Mouse (Mus musculus) kidney, postnatal 10 days (tissue): ENCODE data around the gene Pdik1l.

Experiments used
- DNase-seq: peaks from one replicate; pipeline ENCODE4 v3.0.0; 2021; ENCODE audit warnings: mixed read lengths

Pdik1l gene

DNA sequence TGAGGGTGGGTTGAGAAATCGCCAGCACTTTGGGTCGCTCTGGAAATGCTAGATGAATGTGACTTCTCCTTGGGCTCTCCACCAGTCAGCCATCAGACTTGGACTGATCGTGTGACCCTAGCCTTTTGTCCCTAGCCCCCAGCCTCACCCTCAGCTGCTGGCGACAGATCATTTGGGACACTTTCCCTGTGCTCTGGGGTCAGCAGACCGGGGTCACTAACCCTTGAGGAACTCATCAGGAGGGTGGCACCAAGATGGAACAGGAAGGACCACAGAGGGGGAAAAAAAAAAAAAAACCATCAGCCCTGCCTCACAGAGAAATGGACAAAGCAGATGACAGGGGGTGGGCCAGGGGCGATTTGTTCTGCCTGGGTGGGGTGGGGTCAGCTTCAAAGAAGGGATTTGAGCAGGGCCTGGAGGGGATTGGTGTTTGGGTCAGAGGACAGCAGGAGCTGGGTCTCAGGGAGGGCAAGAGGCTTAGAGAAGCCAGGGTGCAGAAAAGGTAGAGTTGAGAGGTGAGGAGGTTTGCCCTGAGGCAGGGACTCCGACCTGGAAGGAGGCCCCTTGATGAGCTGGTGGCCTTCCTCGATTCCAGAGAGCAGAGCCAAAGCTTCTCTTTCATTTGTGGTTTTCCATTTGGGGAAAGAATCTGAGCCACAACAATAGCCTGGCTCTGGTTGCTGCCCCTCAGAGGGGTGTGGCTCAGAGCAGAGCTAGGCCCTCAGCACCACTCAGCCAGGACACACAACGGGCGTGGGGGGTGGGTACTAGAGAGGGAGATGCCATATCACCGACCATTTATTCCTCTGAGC lies 30.3 kb downstream of the Pdik1l start:
- no peak for DNase-seq

DNA sequence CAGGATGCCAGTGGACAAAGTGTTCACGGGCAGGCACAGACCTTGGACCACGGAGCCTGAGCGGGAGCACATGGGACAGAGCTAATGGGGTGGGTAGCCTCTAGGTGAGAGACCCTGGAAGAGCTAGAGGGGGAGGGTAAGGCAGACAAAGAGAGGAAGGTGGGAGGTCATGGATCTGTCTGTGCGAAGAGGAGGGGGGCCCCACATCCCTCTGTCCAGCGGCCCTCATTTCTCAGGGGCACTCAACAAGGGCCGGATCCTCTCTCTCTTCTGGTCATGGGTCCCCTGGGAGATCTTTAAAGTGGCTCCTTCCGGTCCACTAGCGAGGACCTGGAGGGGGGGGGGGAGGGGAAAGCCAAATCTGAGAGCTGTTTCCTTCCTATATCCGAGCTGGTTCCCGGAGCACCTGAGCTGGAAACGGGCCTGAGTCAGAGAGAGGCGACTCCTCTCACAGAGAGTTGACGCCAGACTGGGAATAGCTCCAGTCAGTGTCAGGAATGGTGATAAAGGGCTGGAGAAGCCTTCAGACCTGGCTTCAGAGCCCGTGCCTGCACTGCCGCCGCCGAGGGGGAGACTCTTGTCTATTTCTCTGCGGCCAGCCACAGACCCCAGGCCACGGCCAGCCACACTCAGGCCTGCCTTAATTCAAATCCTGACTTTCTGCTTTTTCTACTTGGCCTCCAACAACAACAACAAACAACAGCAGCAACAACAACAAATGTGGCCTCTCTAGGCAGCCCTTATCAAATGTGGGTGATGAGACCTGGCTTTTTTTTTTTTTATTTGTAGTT lies 31.1 kb downstream of the Pdik1l start:
- DNase-seq = peak; percentile 70

DNA sequence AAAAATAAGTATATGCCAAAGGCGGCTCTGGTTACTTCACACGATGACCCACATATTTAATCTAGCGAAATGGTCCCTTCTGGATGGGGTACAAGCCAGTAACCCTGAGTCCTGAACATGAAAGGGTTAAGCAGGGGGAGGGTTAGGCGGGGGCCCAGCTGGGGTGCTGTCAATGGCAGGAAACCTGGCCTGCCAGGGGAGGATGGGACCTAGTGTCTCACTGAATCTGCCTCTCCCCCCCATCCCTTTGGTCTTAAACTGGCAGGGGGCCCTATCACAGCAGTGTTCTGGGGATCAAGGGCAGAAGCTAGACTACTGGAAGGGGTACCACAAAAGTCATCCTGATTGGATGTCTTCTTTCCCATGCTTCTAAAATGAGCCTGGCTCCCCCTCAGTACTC lies 31.8 kb downstream of the Pdik1l start:
- peak; percentile 62 for DNase-seq

DNA sequence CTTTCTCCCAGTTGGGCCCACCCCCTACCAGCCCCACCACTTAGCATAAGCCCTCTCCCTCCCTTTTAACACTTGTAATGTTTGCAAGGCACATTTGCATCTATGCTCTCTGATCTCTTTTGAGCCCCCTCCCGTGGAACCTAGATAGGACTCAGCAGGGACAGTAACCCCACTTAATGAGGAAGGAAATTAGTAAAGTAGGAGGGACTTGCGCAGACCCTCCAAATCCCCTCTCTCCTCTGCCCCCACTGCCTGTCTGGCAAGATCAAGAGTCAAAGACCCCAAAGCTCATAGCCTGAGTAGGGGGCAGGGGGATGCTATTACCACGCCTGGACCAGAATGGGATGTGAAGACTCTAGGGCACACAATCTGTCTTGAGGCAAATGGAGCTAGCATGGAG lies 32.9 kb downstream of the Pdik1l start:
- DNase-seq = no peak

DNA sequence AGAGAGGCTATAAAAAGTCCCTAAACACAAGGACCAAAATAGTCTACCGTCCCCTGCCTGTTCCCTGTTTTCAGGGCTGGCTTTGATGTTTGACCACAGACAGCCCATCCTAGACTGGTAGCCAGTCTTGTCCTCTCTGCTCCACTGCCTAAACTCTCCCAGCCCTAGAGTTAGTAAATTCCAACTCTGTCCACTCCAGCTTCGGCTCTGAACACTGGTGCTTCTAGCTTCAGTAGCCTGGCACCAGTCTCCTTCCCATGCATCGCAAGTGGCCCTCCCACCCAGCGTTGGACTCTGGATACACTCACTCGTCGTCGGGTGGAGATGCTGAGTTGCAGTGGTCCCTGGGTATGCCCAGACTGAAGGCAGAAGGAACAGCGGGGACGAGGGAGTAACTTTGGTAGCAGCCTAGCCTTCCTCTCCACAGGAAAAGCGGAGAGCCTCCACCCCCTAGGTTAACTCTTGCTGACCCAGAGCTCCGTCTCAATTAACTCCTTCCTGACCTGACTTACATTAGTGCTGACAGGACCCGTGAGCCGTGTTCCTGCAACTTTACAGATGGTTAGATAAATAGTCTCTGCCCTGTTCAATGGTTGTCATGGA lies 33.9 kb downstream of the Pdik1l start, which contains the start of gene Grrp1:
Gene Grrp1 (minus strand): TSS at position 385 of the 603 bp plus-strand sequence.
- DNase-seq = peak; percentile 66

DNA sequence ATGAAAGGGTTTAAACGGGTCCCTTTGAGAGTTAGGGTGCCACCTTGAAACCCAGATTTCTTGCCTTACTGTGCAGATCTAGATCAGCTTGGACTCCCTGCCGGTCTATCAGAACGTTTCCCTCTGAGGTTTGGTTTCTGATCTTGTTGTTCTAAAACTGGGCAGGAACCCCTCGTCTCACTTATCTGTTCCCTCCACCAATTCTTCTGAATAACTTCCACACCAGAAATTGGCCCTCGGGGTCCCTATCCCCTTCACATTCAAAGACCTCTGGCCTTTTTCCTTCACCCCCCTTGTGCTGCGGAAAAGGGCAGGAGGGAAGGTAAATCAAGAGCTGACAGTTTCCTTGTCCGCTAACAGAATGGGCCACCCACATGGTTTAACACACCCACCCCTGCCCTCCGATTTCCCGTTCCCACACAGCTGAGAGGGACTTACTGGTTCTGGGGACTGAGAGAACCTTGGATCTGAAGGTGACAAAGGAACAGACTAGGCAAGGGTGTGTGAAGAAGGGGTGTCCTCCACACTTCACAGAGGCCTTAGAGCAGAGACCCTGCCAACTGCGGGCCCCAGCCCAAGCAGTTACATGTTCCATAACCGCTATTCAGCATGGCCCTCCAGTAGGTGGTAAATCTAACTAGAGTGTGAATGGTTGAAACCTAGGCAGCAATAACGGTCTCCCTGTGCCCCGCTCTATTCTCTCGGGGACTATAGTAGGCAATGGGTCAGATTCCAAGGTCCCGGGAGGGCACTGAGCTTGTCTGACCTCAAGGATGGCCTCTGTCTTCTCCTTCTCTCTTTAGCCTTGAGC lies 34.6 kb downstream of the Pdik1l start:
- DNase-seq = peak; percentile 60

DNA sequence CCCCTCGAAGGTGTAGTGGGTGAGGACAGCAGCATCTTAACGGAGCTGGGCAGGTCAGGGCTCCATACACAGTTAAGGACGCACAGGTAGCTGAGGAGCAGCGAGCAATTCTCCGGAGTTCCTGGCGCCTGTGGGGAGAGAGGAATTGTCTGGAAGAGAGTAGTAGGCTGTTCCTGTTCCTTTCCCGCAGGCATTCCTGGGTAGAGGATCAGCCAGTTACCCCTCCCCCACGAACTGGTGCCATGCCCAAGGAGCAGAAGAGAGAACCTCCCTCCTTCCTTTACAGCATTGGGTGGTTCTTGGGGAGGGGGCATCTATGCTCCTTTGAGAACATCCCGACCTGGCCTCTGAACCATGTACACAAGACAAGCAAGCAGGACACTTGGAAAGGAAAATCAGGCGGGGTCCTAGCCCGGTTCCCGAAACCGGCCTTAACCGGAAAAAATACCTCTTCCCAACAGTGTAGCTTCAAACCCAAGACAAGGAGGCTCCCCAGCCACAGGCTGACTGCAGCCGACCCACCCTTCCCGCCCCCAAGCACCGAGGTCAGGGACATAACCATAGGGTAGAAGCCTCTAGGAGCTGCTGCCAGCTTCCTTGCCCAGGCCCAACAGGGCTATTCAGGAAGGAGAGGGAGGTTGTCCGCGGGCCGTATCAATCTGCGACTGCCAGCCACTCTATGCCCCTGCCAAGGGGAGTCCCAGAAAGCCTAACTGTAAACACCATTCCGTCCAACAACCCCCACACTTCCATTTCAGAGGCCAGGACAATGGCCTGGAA lies 35.4 kb downstream of the Pdik1l start:
- DNase-seq = peak; percentile 64

DNA sequence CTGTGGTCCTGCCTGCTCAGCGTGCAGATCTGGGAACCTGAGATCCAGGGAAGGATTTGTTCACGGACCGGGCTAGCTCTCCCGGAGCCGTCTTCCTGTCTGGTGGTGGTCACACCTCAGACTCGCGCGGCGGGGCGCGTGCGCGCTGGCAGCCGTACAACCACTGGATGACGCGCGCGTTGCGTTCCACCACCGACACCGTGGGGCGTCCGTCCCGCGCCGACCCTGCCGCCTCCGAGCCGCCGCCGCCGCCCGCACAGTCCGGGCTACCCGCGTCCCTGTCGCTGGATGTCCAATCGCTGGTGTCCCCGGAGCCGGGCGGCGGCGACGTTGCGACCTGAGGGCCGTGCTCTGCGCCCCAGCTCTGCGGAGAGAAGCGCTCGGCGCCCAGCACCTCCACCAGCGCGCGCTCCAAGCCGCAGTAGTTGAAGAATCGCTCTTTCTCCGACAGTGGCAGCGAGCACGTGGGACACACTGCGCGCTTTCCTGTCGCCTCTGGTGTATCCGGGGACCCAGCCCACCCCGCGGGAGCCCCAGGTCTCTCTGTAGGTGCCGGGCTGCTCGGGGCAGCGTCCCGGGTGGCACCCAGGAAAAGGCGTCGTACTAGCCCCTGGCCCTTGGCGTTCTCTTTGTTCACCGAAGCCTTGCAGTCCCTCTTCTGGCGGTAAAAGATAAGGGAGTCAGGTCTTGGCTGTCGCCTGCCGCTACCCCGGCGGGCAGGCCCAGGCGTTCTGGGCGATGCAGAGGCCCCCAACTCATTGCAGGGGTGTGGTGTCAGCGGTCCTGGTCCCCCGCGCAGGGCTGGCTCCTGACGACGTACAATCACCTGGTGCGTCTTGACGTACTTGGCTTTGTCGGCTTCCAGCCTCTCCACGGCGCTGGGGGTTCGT lies 36.2 kb downstream of the Pdik1l start:
- DNase-seq = peak; percentile 64

DNA sequence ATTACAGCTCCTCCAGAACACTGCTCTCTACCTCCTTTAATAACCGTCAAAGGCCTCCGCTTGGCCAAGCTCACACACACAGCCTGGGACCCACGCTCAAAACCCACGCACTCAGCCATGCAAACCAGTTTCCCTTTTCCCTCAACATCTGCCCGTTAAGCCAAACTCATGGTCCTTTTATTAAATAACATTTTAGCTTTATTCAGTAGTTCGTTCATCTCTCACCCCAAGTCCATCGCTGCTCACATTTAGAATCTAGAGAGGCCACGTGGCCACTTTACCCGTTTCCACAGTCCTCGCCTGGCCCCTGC lies 36.8 kb downstream of the Pdik1l start:
- DNase-seq = no peak

DNA sequence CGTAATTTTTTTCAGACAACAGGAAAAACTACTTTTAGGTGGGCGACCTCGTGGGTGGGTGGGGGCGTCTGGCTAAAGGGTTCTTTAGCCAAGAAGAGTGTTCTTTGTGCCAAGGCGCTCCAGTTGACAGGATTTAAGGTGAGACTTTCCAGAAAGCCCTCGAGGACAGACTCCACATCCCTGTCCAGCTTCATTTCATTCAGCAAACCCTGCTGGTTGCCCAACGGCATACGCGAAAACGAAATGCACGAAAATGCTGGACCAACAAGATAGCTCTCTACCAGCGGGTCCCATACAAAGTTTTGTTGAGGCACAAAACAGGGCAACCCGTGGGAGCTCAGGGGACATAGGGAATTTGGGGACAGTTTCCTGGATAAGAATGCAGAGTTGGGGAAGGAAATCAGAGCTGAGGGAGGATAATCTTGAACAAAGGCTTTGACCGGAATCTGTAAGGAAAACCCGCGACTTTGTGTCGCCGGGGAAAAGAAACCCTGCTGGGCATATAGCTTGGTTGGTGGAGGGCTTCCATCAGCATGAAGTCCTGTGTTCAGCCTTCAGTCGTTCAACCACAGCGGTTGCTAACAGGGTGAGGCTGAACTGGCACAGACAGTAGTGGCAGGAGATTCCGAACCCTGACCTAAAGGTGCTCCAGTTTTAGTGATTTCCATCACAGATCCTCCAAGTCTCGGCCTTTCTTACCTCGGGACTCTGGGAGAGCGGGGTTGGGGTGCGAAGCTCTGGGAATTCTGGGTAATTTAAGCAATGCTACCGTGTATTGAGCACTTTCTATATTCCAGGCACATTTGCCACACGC lies 37.4 kb downstream of the Pdik1l start:
- no peak for DNase-seq

DNA sequence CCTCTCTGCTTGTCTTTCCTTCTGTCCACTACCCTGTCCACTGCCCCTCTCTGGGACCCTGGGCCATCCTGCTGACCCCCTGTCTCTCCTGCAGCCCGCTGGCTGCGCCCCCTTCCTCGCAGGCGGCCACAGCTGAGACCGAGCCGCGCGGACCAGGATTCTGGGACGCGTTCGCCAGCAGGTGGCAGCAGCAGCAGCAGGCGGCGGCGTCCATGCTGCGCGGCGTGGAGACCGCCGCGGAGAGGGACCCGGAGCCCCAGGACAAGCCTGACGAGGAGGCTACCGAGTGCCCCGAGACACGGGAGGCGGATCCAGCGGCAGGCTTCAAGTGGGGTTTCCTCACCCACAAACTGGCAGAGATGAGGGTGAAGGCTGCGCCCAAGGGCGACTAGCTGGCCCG lies 38.0 kb downstream of the Pdik1l start:
- peak; percentile 90 for DNase-seq

DNA sequence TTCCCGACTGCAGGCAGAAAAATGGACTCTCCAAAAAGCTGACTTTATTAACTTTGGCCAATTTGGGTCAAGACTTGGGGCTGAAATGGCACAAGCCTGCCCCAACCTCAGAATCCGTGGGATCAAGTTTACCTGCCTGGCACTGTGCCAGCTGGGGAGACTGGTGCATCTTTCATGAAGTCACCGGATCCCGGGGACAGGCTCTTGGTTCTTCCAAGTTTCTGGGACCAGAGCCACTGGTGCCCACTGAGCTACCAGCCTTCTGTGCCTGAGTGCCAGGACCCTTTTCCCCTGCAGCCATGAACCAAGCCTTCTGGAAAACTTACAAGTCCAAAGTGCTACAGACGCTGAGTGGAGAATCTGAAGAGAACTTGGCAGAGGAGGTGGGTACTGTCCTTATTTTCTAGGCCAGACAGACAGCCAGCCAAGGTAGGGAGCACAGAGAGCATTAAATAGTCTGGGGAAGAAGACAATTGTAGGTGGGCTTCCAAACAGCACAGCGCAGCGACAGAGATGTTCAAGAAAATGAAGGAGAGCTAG lies 40.9 kb downstream of the Pdik1l start, which contains the start of gene Gm30191:
Gene Gm30191 (plus strand): TSS at position 217 of the 540 bp plus-strand sequence.
- DNase-seq = no peak

DNA sequence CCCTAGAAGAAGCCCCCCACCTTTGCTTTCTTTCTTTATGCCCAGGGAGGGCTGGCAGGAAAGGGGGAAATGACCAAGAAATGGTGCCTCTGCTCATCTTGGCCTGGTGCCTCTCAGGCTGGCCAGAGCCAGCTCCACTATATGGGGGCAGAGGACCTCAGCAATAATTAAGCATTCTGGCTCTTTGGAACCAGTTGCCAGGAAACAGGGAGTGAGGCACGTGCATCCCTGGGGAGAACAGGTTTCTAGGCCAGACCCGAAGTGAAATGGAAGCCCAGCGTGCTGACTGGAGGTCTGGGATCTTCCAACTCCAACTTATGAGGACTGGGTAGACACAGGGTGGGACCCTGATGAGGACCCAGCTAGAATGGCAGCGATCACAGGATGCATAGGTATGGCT lies 41.4 kb downstream of the Pdik1l start:
- no peak for DNase-seq

DNA sequence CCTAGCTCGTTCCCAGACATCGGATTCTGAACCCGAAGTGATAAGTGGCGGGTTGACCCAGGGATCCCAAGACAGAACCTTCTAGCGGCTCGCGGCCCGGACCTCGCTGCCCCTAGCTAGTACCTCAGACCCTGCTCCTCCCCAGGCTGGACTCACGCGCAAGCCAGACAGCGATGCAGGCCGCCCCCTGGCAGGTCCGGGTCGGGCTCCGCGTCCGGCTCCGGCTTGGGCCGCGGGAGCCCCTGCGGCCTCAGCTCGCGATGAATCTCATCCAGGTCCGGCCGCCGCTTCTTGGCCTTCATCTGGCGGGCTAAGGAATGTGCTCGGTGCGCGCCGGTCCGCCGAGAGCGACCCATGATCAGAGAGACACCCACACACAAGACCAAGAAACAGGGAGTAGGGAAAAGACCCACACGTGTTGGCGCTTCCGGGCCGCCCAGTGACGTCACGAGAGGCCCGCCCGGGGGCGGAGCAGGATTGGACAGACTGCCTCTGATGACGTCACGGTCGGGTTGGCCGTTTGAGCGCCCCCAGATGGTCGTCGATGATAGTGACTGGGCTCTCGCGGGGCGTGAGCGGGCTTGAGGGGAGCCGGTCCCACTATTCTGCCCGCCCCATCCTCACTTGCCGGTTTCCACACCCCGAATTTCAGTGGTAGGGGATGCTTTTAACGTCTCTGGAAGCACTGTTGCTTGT lies 42.4 kb downstream of the Pdik1l start, which contains the start of gene Zfp593:
Gene Zfp593 (minus strand): TSS at position 445 of the 696 bp plus-strand sequence.
- peak; percentile 98 for DNase-seq

DNA sequence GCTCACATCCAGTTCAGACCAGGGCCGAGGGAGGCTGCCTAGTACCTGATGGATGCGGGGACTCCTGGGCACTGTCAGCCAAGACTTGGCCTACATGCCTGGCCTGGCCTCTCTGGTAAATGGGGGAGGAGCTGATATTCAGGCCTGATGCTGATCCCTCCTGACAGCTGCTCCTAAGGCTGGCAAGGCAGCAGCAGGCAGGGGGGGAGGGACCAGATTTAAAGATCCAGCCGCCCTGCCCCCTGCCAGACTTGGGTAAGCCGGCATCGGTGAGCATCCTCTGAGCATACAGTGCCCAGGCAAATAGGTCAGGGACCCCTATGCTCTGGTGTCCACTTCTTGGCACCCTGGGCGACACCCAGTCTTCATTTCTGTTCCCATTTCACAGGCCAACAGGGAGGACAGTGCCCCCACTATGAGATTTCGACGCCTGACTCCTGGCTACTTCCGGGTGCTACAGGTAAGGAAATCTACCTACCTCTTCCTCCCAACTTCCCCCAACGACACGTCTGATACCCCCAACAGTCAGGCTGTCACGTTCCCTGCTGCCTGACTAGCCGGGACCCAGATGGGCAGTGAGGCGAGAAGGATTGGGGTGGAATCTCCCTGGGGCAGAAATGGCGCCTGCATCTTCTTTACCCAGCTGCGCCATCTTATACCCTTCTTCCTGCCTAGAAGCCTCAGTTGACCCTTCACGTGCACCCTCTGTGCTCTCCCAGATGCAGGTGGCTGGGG lies 44.0 kb downstream of the Pdik1l start, which contains the start of gene E130218I03Rik:
Gene E130218I03Rik (plus strand): TSS at position 147 of the 735 bp plus-strand sequence.
- no peak for DNase-seq

DNA sequence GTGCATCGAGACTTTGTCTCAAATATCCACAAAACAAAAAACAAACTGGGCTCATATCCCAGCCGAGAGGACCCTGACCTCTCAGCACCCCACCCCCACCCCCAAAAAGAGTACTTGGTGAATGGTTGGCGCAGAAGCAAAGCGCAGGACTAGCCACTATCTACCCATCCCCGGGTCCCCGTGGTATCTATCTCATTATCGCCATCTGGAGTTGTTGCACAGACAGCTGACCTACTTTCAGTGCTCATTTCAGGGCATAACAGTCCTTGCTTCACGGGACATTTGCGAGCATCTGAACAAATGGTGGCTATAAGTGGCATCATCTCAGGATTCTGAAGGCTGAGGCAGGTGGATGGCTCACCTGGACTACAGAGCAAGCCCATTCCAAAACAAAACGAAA lies 49.0 kb downstream of the Pdik1l start:
- DNase-seq = no peak

DNA sequence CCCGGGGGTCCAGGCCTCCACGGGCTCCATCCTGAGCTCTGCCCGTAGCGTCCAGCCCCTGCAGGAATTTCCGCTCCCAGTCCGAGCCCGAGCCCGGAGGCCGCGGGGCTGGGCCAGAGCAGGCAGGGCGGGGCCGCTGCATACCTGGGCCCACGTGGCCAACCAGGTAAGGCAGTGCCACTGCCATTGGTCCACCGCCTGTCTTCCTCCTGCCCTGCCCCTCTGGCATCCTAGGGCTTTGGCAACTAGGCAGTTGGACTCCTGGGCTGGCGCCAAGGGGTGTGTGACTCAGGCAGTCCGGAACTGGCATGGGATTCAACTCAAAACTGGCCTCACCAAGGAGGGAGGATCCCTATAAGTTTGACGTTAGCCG lies 49.4 kb downstream of the Pdik1l start, which contains the start of gene Cnksr1:
Gene Cnksr1 (minus strand): TSS at position 121 of the 373 bp plus-strand sequence.
- peak; percentile 90 for DNase-seq
